Mouse (Mus musculus) left cerebral cortex, postnatal 25 days (tissue): Measurements from ENCODE around the gene Maz. TPM values are rescaled to one million over a fixed set of nuclear protein-coding genes. Genes with fewer than 3 reads are reported as not detected.

Source experiments
- DNase-seq, 2 experiments: peaks; one replicate each; pipeline ENCODE4 v3.0.0; 2022; ENCODE audit warnings: low spot score in 2 of 2, mixed read lengths in 1 of 2
- intact Hi-C: fragments of 180-260 bp; cut with DNase I; formaldehyde crosslinking; loops from one replicate; pipeline ENCODE4 v1.15.1; 2025
- total RNA-seq, 2 experiments: library from RNA; stranded (reverse); gene quantifications; 2 replicates each; pipeline ENCODE4 v1.2.3; 2021

Gene Maz
- total RNA-seq, 2 experiments from 2014 or later: 241 to 243 TPM

GRCm38 (mm10) chr7:127011717-127012116 is 15.1 kb downstream of the Maz start:
- DNase-seq: no peak
- intact Hi-C loops: no loop called here

- no peak for DNase-seq
- intact Hi-C loops: no loop called here
These were observed 15.8 kb downstream of the Maz start for GRCm38 (mm10) chr7:127011051-127011450.

DNA sequence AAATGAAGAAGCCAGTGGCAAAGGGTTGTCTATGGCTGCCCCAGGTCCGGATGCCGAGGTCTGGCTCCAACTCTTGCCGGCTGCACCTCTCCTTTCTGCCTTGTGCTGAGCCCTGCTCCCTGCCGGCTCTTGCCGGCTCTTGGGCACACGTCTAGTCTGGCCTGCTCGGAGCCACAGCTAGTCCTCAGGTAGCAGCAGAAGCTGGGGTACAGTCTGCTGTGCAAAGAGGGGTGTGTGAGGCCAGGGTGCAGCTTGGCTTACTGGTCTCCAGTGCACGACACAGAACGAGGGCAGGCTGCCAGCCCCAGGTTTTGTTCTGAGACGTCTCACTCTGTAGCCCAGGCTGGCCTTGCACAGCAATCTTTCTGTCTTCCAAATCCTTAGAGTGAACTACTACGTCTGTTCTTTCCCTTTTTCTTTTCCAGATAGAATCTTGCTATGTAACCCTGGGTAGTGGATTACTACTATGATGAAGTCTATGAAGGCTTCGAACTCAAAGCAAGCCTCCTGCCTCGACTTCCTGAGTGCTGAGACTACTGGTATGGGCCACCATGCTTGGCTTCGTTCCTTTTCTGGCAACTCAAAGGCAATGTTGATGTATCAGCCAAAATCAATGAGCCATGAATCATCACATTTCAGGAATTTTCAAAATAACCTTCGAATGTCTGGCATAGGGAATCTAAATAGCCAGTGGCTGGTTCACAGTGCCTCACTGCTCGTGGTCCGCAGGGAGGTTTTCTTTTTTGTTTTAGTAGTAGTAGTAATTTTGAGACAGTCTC is 17.3 kb downstream of the Maz start:
- no peak for DNase-seq
- intact Hi-C loops: no loop called here

- DNase-seq: peak; percentile 74 to 93
- intact Hi-C loops: loop anchor here (1.0 kb wide), 1 partner anchor 23 kb away; no protein-coding TSS in a partner anchor
These were observed 18.4 kb downstream of the Maz start for GRCm38 (mm10) chr7:127008239-127009019.

DNA sequence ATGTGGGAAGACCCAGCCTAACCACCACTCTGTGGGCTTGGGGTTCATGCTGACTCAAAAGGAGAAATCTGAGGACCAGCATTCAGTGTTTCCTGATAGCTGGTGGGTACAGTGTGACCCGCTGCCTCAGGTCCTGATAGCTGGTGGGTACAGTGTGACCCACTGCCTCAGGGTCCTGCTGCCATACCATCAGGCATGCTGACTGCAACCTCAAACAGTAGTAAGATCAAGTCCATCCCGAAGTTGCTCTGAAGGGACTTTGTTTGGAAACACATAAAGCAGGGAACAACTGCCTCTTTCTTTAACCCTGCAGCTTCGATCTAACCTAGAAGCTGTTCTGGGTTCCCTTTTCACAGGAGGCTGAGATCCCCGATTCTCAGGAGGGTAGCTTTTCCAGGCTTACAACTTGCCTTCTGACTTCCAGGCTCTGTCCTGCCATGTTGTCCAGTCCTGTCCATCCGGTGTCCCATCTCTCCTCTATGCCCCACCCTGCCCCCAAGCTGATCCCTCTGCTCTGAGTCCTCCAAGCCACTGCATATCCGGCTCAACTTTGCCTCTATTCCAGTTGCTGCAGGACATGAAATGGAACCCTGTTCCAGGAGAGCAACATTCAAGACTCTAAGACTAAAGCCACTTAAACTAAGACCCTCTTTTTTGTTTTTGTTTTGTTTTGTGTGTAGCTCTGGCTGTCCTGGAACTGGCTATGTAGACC is 19.4 kb downstream of the Maz start:
- intact Hi-C loops: loop anchor here (1.0 kb wide), 1 partner anchor 22 kb away; no protein-coding TSS in a partner anchor
- no peak for DNase-seq

DNA sequence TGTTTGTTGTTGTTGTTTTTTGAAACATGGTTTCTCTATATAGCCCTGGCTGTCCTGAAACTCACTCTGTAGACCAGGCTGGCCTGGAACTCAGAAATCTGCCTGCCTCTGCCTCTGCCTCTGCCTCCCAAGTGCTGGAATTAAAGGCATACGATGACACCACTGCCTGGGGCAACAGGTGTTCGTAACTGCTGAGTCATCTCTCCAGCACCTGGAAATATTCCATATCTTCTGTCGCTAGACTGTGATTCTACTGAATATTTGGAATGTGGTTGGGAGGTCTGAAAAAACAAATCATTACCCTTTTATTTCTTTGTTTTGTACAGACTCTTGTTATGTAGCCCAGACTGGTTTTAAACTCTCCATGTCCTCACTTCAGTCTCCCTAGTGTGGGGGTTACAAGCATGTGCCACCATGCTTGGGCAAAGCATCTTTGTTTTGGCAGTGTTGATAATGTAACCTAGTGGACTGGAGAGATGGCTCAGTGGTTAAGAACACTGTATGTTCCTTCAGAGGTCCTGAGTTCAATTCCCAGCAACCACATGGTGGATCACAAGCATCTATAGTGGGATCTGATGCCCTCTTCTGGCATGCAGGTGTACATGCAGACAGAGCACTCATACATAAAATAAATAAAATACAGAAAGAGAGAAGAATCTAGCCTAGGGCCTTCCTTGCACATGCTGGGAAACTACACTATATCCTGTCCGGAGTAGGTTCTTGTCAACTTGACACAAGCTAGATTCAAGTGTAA is 22.5 kb downstream of the Maz start:
- intact Hi-C loops: no loop called here
- DNase-seq: no peak

- intact Hi-C loops: no loop called here
- DNase-seq: no peak
These were observed 23.2 kb downstream of the Maz start for GRCm38 (mm10) chr7:127003620-127004019.

DNA sequence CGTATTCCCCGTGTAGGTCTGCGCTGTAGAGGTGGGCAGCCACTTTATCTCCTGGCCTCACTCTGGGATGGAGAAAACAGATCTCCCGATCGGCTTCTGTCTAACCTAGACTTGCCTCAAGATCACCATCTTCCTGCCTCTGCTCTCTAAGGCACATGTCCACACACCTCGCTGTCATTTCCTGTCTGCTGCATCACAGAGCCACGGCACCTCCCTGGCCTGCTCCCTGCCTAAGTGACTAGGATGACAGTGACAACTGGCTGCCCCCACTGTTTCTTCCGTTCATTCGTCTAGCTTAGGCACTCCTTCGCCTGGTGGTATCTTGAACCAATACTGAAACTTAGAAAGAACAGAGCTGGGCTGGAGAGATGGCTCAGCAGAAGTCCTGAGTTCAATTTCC is 27.3 kb downstream of the Maz start:
- intact Hi-C loops: no loop called here
- no peak for DNase-seq

DNA sequence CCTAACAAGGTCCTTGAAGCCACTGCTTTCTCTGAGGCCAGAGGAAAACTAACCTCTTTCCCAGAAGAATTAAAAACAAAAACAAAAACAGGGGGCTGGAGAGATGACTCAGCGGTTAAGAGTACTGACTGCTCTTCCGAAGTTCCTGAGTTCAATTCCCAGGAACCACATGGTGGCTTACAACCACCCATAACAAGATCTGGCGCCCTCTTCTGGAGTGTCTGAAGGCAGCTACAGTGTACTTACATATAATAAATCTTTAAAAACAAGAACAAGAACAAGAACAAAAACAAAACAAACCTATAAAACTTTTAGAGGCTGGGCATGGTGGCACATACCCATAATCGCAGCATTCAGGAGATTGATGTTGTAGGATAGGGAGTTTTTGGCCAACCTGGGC is 30.4 kb downstream of the Maz start:
- no peak for DNase-seq
- intact Hi-C loops: no loop called here

DNA sequence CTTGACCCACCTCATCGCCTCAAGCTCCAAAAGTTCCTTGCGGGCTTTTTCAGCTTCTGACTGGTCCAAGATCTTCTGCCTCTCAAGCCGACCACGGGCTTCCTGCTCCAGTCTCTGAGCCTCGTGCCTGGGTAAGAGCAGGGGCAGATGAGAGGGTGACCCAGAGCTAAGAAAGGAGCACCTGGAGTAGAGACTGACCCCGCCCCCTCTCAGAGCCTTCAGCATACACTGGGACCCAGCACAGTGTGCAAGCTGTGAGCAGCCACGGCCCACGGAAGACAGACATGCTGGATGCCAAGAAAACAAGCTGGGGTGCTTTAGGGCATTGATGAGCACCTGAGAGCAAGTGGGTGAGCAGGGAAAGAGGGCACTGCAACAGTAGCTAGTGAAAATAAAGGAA is 38.0 kb downstream of the Maz start:
- DNase-seq: no peak
- intact Hi-C loops: loop anchor here (5.0 kb wide), 1 partner anchor 113 kb away; no protein-coding TSS in a partner anchor

GRCm38 (mm10) chr7:126986319-126986718 is 40.5 kb downstream of the Maz start:
- intact Hi-C loops: loop anchor here (5.0 kb wide), 1 partner anchor 116 kb away; no protein-coding TSS in a partner anchor
- peak; percentile 35 to 60 for DNase-seq

- intact Hi-C loops: loop anchor here (1.0 to 5.0 kb wide), 3 partner anchors 23 to 117 kb away; partner anchors contain the start of gene Maz
- peak; percentile 40 to 89 for DNase-seq
These were observed 42.0 kb downstream of the Maz start for GRCm38 (mm10) chr7:126984667-126985444.

- DNase-seq: no peak
- intact Hi-C loops: no loop called here
These were observed 43.7 kb downstream of the Maz start for GRCm38 (mm10) chr7:126983113-126983512.

GRCm38 (mm10) chr7:126982054-126982453 is 44.8 kb downstream of the Maz start:
- DNase-seq: no peak
- intact Hi-C loops: no loop called here

DNA sequence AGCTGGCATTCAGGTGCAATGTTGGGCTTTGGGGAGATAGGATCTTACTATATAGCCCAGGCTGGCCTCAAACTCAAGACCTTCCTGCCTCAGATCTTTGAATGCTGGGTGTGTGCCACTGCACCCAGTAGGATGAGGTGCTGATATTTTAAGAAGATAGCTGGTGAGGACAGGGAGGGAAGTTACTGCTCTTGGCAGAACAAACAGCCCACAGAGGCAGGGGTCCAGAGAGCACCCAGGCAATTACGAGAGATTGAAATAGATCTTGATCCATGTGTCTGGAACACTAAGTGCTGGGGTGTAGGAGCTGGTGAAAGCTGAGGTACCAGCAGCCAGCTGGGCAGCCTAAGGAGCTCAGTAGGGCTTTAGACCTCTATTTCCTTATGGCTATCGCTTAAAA is 45.2 kb downstream of the Maz start:
- no peak for DNase-seq
- intact Hi-C loops: no loop called here

DNA sequence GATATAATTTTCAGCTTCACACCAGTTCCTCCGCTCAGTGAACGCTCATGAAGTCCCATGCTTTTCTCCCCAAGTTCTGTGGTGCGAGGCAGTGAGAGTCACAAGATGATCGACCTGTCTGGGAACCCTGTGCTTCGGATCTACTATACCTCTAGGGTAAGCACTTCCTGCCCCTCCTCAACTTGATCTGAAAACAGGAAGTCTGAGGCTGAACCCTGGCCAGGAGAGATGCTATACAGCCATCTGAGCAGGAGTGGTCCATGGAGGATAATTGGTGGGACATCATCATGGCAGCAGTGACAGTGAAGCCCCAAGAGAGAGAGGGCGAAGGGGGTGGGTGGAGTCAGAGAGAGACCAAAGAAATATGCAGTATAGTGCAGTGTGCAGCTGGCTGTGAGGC is 48.0 kb downstream of the Maz start:
- no peak for DNase-seq
- intact Hi-C loops: no loop called here

- intact Hi-C loops: loop anchor here (2.0 kb wide), 2 partner anchors 26 to 38 kb away; partner anchors contain the start of genes Mvp and Sez6l2
- no peak for DNase-seq
These were observed 49.9 kb downstream of the Maz start for GRCm38 (mm10) chr7:126976878-126977459.
